Mouse (Mus musculus): ENCODE measurements around the gene Rbp2. TPM values are rescaled to one million over a fixed set of nuclear protein-coding genes. Genes with fewer than 3 reads are reported as not detected.

The Rbp2 gene
- total RNA-seq (2021) = not detected
- long read RNA-seq, experiment 1 = 0 reads
- long read RNA-seq, experiment 2 = 0 reads

GRCm38 (mm10) chr9:98485815-98486214, at the start of gene Rbp2:
TSS of gene Rbp2 (plus strand) at chr9:98486115.
- DNase-seq = no peak

- no peak for DNase-seq
Observed at GRCm38 (mm10) chr9:98437819-98438218, 48.1 kb upstream of the Rbp2 start.

GRCm38 (mm10) chr9:98439091-98439490, 46.8 kb upstream of the Rbp2 start:
- DNase-seq = no peak

- no peak for DNase-seq
Observed at GRCm38 (mm10) chr9:98442638-98443037, 43.3 kb upstream of the Rbp2 start.

GRCm38 (mm10) chr9:98445359-98446149, 40.4 kb upstream of the Rbp2 start:
- no peak for DNase-seq

DNA sequence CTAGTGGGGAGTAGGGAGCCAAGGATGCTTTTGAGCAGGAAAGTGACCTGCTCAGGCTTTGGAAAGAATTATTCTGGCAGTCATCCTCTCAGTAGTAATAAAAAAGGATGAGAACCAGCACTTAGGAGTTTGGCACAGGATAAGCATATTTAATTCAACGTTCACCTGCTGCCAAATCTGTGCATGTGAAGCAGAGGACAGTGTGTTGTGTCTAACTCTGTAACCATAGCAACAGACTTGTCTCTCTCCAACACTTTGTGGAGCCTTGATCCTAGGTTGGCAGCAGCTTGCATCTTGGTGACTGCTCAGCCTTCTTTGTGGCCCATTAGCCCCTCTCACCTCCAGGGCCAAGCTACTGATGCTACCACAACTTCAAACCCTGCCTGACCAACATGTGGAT, 34.9 kb upstream of the Rbp2 start:
- no peak for DNase-seq

GRCm38 (mm10) chr9:98466709-98467108, 19.2 kb upstream of the Rbp2 start:
- DNase-seq = no peak

DNA sequence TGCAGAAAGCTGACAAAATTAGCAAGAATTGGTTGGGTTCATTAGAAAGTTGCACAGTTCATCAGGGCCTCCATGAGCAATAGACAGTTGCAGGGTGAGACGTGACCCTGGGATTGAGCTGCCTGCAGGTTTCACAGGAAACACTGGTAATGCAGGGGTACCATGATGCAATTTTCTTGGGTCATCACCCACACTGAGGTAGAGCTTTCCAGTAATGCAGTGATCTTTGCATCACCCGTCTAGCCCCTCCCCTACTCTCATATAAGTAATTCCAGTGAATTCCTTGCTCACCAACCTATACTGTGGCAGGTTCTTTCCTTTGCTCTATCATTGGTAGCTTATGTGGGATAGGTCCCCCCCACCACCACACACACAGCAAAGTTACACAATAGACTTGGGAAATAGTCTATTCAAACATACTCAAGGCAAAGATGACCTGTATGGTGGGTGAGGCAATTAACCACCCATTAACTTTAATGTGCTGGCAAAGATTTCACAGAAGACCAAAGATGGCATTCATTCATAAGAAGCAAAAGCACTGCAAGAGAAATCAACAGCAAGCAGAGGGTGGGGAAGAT, 5.7 kb upstream of the Rbp2 start:
- no peak for DNase-seq

GRCm38 (mm10) chr9:98482256-98482655, 3.7 kb upstream of the Rbp2 start:
- no peak for DNase-seq

DNA sequence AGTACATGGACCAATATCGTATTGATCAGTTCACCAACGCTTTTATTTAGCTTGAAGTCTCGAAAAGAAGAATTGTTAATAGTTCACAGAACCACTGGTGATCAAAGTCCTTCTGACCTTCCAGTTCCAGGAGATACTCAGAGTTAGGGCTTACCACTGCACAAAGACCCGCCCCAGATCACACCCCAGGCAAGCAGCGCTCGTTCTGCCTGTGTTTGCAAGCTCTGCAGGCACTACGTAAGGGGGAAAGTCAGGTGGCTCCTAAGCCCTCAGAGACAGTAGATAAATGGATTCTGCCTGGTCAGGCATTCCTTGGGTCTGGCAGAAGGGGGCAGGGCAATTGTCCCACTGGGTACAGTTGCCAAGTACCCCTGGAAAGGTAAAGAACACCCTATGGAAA, 895 bp upstream of the Rbp2 start:
- DNase-seq = no peak

DNA sequence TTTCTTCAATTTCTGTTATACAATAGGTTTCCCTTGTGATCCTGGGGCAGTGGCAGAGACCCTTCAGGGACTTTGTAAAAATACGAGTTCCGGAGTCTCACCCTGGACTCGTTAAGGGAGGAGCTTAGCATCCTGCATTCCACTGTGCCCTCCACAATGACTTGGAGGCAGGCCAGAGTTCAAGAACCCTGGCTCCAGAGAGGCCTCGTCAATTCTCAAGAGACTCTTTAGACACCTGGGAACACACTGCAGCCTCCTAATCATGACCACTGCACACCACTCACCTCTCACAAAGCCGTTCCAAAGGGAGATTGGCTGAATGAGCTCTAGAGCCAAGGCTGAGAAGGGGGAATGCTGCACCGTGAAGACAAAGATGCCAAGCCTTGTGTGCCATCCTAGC, 1.4 kb downstream of the Rbp2 start:
- no peak for DNase-seq

DNA sequence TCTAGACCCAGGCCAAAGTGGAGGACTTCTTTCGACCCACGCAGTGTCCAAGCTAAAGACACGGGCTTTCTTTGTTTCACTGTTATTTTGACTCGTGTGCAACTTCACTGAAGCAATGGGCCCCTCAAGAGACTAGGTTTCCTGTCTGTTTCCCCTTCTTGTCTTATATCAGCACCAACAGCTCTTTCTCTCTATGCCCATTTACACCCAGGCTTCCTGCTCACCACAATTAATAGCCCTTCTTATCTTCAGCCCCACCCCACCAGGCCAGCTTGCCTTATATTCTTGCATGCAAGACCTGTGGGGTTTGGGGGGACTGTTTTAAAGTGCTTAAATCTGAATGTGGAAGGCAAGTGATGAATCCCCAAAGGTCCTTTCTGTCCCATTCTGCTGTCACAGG, 3.6 kb downstream of the Rbp2 start:
- DNase-seq = no peak

GRCm38 (mm10) chr9:98490128-98490527, 4.2 kb downstream of the Rbp2 start:
- no peak for DNase-seq

DNA sequence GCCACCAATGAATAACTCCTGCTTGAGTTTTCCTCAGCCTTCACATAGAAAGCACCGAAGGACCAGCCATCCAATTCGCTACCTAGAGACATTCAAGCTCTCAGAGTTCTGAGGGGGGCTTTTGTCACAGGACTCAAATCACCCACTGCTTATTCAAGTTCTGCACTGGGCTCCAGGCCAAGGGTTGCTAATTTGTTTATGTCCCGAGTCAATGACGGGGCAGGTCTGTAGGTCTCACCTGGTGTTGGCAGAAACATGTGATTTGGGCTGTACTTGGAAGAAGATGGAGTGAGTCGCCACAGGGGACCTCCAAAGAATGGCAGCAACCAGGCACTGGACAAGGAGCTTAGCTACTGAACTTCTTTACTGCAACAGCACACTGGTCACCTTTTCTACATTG, 5.2 kb downstream of the Rbp2 start:
- DNase-seq = no peak

- DNase-seq = no peak
Observed at GRCm38 (mm10) chr9:98492212-98492611, 6.3 kb downstream of the Rbp2 start.

GRCm38 (mm10) chr9:98492821-98493220, 6.9 kb downstream of the Rbp2 start:
- no peak for DNase-seq

- peak; percentile 20 for DNase-seq
Observed at GRCm38 (mm10) chr9:98497157-98497556, 11.2 kb downstream of the Rbp2 start.

GRCm38 (mm10) chr9:98497990-98498389, 12.1 kb downstream of the Rbp2 start:
- peak; percentile 28 for DNase-seq

- DNase-seq = no peak
Observed at GRCm38 (mm10) chr9:98498717-98499268, 12.9 kb downstream of the Rbp2 start.

- no peak for DNase-seq
Observed at GRCm38 (mm10) chr9:98499601-98500000, 13.7 kb downstream of the Rbp2 start.

- DNase-seq = no peak
Observed at GRCm38 (mm10) chr9:98507480-98507879, 21.6 kb downstream of the Rbp2 start.

DNA sequence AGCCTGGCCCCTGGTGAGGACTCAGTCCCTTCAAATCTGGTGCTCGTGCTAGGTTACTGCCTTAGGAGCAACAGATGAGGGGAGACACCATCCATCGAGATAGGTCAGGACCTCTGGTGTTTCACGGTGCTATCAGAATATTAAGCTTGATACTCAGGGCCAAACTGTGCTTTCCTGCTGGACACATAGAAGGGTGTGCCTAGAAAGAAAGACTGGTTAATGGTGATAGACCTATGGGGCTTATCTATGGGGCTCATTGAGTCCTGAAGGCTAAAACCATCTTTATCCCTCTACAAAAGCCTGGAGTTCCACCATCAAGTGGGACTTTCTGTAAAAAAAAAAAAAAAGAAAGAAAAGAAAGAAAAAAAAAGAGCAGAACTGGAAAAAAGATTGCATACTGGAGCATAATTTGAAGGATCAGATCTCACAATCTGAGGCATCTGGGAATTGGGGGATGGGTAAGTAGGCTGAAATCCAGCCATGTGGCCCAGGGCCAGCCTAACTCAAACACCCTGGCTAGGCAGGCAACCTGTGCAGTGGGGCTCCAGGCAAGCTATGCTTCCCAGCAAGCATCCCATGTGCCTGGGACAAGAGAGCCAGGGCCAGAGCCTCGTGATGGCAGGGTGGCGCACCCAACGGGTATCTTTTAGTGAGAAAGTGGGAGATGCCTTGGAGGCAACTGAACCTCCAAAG, 24.6 kb downstream of the Rbp2 start:
- no peak for DNase-seq

DNA sequence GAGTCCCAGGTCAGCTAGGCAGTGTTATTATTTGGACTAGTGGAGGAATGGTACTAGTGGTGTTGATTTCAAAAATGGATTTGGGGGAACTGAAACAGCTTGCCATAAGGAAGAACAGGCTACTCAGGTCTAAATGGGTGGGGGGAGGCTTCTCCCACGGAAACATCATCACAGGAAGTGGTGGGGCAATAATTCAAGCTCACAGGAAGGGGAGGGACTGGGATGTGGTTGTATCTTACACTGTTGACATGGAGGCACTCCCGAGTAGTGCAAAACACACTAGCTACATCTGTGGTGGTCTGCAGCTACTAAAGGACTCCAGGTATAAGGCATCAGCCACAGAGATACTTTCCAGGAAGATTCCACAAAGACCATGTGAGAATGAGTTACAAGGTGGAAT, 38.0 kb downstream of the Rbp2 start:
- DNase-seq = no peak

Data from gastrocnemius, postnatal 25 days (tissue).